ENCODE assay signal across 7 mouse cellular contexts in the genomic region with DNA sequence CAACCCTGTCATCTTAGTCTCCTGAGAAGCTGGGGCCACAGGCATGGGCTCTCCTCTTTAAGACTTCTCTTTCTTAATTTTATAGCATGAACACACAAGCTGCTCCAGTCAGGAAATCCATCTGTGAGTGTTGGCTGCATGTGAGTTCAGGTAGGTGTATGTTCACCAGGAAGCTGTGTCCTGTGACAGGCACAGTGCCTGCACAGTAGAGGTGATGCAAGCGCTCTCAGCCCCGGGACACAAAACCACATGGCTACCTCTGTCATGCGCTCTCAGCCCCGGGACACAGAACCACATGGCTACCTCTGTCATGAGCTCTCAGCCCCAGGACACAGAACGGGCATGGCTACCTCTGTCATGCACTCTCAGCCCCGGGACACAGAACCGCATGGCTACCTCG.
"Had no signal": no experiment of that assay in that cellular context is flagged by ENCODE, and none has a peak within 500 bp of the region (broad histone marks: within the 10 kb centered on the region; RNA-seq: fewer than 3 reads in every experiment).

No protein-coding gene starts in this region.

- DNase-seq: lung, adult 2 months; midbrain, embryonic 14.5 days; right cerebral cortex, postnatal 14 days; thymus, adult 2 months; thymus, postnatal 25 days had no signal

- ATAC-seq: lung, postnatal 0 days; midbrain, embryonic 16.5 days had no signal
